33 mouse cellular contexts compared by ENCODE assay signal in the genomic region with DNA sequence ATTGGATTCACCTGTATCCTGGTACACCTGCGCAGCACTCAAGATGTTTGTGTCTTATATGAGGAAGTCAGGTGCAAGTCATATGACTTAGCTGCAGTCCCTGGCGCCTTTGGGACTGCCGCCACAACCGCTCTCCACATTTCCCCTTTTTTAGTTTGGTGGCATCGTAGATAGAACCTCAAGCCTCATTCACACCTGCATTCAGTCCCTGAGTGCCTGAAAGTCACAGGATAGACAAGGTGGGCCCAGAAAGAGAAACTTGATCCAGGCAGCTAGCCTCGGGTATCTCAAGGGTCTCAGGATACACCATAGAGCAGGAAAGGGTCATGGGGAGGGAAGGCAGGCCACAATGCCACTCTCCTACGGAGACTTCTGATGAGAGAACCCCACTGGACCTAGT. TPM values are rescaled to one million over a fixed set of nuclear protein-coding genes. Genes with fewer than 3 reads are reported as not detected.
"Had no signal": no experiment of that assay in that cellular context is flagged by ENCODE, and none has a peak within 500 bp of the region (broad histone marks: within the 10 kb centered on the region; RNA-seq: fewer than 3 reads in every experiment).

No protein-coding gene starts in this region.

RNA-seq across cellular contexts. Expression of a gene that starts 23.8 kb away (rescaled TPM):
- total RNA-seq: gastrocnemius, adult 2 months; gastrocnemius, postnatal 10 days; gastrocnemius, postnatal 25 days; gastrocnemius, postnatal 4 days; heart, adult 18-20 months; heart, adult 8-10 months; heart, postnatal 10 days; heart, postnatal 25 days; heart, postnatal 4 days had no signal
- polyA plus RNA-seq: heart, embryonic 10.5 days; heart, embryonic 12.5 days; heart, embryonic 14.5 days; heart, embryonic 16.5 days; inflammation-experienced regulatory T-cells, adult 6 months; kidney, embryonic 14.5 days; kidney, embryonic 16.5 days; limb, embryonic 10.5 days; liver, embryonic 11.5 days; liver, embryonic 13.5 days had no signal

RNA-seq across cellular contexts. Expression of a gene that starts 28.9 kb away (rescaled TPM):
- total RNA-seq: gastrocnemius, adult 2 months; gastrocnemius, postnatal 10 days; gastrocnemius, postnatal 25 days; gastrocnemius, postnatal 4 days; heart, adult 18-20 months; heart, adult 8-10 months; heart, postnatal 10 days; heart, postnatal 25 days; heart, postnatal 4 days; layer of hippocampus, adult 2 months; layer of hippocampus, postnatal 10 days; layer of hippocampus, postnatal 25 days; left cerebral cortex, adult 2 months; left cerebral cortex, postnatal 14 days; left cerebral cortex, postnatal 36 days had no signal
- polyA plus RNA-seq: heart, embryonic 10.5 days; heart, embryonic 12.5 days; heart, embryonic 14.5 days; heart, embryonic 16.5 days; hindbrain, embryonic 10.5 days; hindbrain, embryonic 12.5 days; hindbrain, embryonic 14.5 days; hindbrain, embryonic 16.5 days; inflammation-experienced regulatory T-cells, adult 6 months; intestine, embryonic 15.5 days; intestine, postnatal 0 days; kidney, embryonic 14.5 days; kidney, embryonic 16.5 days; limb, embryonic 10.5 days; limb, embryonic 12.5 days; limb, embryonic 14.5 days; liver, embryonic 11.5 days; liver, embryonic 13.5 days had no signal

RNA-seq across cellular contexts. Expression of a gene that starts 40.7 kb away (rescaled TPM):
- total RNA-seq: gastrocnemius, postnatal 10 days; layer of hippocampus, adult 2 months; layer of hippocampus, postnatal 25 days; left cerebral cortex, postnatal 14 days; left cerebral cortex, postnatal 36 days had no signal
- polyA plus RNA-seq: heart, embryonic 10.5 days; hindbrain, embryonic 10.5 days had no signal
